Mouse (Mus musculus): ENCODE data around the gene Cdc25b.
"Not testable (repeated sequence)": the region's sequence is repeated elsewhere in the genome, so short reads cannot be mapped to it uniquely, and the experiment has no call there.

The Cdc25b gene

GRCm38 (mm10) chr2:131223569-131223968 is 36.8 kb downstream of the Cdc25b start:
- in situ Hi-C loops (cut with MboI, MseI) = no loop called here

GRCm38 (mm10) chr2:131225178-131225577 is 38.4 kb downstream of the Cdc25b start:
- in situ Hi-C loops (cut with MboI, MseI) = no loop called here

DNA sequence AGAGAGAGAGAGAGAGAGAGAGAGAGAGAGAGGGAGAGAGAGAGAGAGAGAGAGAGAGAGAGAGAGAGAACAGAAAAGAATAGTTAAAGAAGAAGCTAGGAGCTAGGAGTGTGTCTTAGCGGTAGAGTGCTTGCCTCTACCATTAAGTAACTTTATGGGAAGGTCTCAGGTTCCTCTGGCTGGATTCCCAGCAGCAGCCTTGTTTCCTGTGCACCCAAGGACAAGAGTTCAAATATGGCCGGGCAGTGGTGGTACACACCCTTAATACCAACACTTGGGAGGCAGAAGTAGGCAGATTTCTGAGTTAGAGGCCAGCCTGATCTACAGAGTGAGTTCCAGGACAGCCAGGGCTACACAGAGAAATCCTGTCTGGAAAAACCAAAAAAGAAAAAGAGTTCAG is 39.9 kb downstream of the Cdc25b start:
- in situ Hi-C loops (cut with MboI, MseI) = not testable (repeated sequence)

DNA sequence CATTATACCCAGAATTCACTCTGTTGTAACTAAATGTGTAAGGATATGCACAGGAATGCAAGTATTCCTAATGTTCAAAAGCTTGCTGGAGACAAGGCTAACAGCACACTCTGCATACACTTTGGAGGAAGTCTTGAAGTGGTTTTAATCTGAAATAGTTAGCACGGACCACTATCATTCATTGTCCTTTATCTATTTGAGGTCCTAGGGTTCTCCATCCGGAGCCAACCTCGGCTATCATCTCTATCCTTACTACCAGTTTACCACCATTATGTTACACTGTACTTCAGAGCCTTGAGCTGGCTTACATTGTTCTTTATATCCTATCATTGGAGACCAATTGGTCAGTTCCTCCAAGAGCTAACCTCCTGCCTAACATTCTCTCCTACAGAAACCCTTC is 40.5 kb downstream of the Cdc25b start:
- in situ Hi-C loops (cut with MboI, MseI) = no loop called here

- in situ Hi-C loops (cut with MboI, MseI) = no loop called here
Observed at GRCm38 (mm10) chr2:131232558-131232957, 45.8 kb downstream of the Cdc25b start.

DNA sequence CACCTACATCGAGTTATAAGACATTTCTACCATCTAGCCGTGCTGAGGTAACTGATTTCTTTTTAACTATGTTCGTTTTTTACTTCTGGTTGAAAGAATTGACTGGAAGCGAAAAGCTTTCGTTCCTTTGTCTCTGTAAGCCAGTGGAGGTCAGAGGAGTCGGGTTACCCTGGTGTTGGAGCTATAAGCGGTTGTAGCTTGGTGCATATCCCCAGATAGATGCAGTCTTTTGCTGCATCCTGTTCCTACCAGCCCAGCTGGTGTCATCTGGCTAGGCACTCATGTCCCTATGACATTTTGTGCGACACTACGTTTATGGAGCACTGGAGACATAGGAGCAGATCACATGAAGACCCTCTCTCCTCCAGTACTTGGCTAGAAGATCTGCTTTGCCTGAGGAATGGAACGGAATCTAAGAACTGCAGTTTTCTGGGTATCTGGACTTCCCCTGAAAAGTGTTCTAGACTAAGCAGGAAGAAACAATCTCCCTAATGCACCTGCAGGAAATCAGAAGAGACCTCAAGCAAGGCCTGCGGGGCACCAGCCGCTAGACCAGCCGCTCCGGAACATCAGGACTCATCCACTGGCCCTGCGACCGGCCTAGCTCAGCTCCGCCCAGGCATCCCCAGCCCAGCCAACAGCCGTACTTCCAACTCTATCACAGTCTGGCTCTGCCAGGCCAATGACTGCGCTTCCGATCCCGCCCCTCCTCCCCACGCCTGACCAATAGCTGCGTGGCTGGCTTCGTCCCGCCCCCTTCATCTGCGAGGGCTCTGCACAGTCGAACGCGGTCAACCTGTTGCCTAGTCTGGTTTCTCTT is 46.8 kb downstream of the Cdc25b start, which contains the start of gene Mavs:
Gene Mavs, plus strand, starts transcription at position 757 of the 820 bp plus-strand sequence.
- in situ Hi-C loops (cut with MboI, MseI) = no loop called here

GRCm38 (mm10) chr2:131234127-131234650 is 47.4 kb downstream of the Cdc25b start:
- in situ Hi-C loops (cut with MboI, MseI) = no loop called here

DNA sequence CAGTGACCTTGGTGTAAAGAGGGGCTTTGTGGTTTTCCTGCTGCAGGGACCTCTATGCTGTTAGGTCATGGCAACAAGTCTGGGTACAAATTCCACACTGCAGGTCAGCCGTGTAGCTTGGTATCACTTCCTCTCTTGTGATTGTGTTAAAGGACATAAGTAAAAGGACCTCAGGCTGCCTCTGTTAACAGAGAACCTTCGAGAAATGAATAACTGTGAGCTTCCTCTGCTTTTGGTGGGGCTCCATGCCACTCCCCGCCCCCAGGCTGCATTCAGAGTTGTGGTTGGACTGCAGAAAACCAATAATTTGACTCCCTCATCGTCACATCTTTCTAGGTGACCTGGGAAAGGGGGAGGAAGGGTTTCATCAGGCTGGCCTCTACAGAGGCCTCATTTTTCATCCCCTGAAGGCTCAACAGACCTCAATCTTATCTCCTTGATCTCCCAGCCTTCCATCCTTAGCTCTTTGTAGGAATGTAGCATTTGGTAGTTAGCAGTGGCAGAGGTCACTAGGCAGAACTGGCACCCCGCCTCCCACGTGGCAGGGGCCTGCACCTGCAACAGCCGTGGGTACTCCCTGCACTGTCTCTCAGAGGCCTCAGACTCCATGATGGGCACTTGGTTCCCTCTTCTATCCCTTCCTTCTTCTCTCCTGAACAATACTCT is 48.4 kb downstream of the Cdc25b start:
- in situ Hi-C loops (cut with MboI, MseI) = no loop called here

DNA sequence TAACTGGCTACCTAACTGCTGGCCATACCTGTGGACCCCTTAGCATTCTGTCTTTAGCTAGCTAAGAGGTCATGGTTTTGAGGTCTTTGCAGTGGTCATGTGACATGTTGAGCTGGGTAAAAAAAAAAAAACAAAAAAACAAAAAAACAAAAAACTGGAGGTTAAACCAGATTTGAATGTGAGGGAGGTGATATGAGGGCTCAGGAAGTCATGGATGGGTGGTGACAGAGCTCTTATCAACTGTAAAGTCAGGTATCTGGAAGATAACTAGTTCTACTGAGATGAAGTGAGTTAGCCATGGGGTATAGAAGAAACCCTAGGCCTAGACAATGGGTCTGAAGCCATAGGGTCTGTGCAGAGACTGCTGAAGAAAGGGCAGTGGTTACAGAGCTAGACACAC is 55.4 kb downstream of the Cdc25b start:
- in situ Hi-C loops (cut with MboI, MseI) = no loop called here

- in situ Hi-C loops (cut with MboI, MseI) = no loop called here
Observed at GRCm38 (mm10) chr2:131242929-131243328, 56.2 kb downstream of the Cdc25b start.
